Mouse (Mus musculus) stomach, postnatal 0 days (tissue): ENCODE results near the gene Wipf1. TPM values are rescaled to one million over a fixed set of nuclear protein-coding genes. Genes with fewer than 3 reads are reported as not detected.

Experiments used
- ATAC-seq: fragments of 200-750 bp; cut with Nextera tagmentation; 2 replicates; pipeline ENCODE4 v1.8.0; 2017; ENCODE audit not compliant: low FRiP score, low TSS enrichment
- DNase-seq: peaks from one replicate; pipeline ENCODE4 v3.0.0-alpha.2; 2016; ENCODE audit warnings: low spot score
- H3K27ac ChIP-seq: fragments of 300-500 bp; sonication (generic); replicated peaks from 2 replicates; pipeline ENCODE4 v1.5.1; 2014; ENCODE audit warnings: mild to moderate bottlenecking, control low read depth
- H3K27me3 ChIP-seq: fragments of 300-500 bp; sonication (generic); 2 replicates; pipeline ENCODE4 v1.6.1; 2014; ENCODE audit warnings: low read length; ENCODE audit not compliant: control insufficient read depth, insufficient read depth
- H3K36me3 ChIP-seq: fragments of 300-500 bp; sonication (generic); 2 replicates; pipeline ENCODE4 v1.6.1; 2014; ENCODE audit warnings: low read length, mixed read lengths; ENCODE audit not compliant: control insufficient read depth, insufficient read depth
- H3K4me1 ChIP-seq: fragments of 300-500 bp; sonication (generic); replicated peaks from 2 replicates; pipeline ENCODE4 v1.6.1; 2014; ENCODE audit warnings: antibody characterized with exemption; ENCODE audit not compliant: control insufficient read depth, insufficient read depth
- H3K4me2 ChIP-seq: fragments of 300-500 bp; sonication (generic); replicated peaks from 2 replicates; pipeline ENCODE4 v1.6.1; 2014; ENCODE audit warnings: low read depth, mild to moderate bottlenecking, control low read depth, moderate library complexity
- H3K4me3 ChIP-seq: fragments of 300-500 bp; sonication (generic); 2 replicates; pipeline ENCODE4 v1.5.1; 2014; ENCODE audit warnings: low read depth, low read length, control low read depth
- H3K9ac ChIP-seq: fragments of 300-500 bp; sonication (generic); 2 replicates; pipeline ENCODE4 v1.6.1; 2014; ENCODE audit warnings: mild to moderate bottlenecking, low read length, control low read depth, mixed read lengths
- H3K9me3 ChIP-seq: fragments of 300-500 bp; sonication (generic); 2 replicates; pipeline ENCODE4 v1.6.1; 2016; ENCODE audit warnings: low read length; ENCODE audit not compliant: control insufficient read depth
- CTCF ChIP-seq: IDR thresholded peaks from 2 replicates; pipeline ENCODE4 v1.5.1; 2016; ENCODE audit warnings: antibody characterized with exemption, low read depth, mild to moderate bottlenecking, moderate library complexity
- EP300 ChIP-seq: optimal IDR thresholded peaks from 2 replicates; pipeline ENCODE3; 2016; ENCODE audit warnings: antibody characterized with exemption
- WGBS: fragments of 180-500 bp; shearing (Covaris S2); extraction: QIAGEN DNeasy Blood & Tissue Kit; methylation state at CpG from one replicate; pipeline ENCODE4 v1.1.7; 2014; 5-methylcytosine and 5-hydroxymethylcytosine counted together
- polyA plus RNA-seq: library from polyadenylated mRNA; unstranded; fragments of >200 nt; fragmentation: Nextera tagmentation; extraction: Ambion mirVana; gene quantifications from 2 replicates; pipeline ENCODE4 v1.2.1, GENCODE M21; 2015

The Wipf1 gene
- polyA plus RNA-seq, 1 experiment from 2014 or later: 3.3 TPM

DNA sequence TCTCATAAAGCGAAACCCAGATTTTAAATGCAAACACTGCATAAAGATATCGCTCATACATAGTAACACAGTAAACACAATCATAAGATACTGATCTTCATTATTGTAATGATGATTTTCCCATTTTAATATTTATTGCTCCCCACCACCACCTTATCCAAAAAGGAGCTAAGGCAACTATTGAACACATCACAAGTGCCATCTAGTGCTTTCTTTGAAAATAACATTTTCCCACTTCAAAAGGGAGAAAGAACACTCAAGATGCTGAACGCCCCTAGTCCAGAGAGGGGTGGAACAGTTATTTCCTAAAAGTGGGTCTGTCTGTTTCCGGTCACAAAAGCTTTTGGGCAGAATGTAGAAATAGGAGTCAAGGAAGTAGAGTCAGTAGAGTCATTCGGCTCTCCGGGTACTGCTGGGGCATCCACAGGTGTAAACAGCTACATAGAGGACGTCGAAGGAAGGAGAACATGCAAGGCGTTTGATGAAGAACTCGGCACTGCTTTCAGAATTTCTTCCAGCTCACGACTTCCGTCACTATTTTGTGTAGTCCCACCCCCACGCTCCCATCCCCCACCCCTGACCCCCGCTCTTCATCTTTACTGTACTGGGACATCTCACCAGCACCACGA is 126.0 kb downstream of the Wipf1 start:
- no peak overlapping the region for H3K4me2 ChIP-seq
- DNase-seq (no peak), ATAC-seq (no peak)
- 76% methylated on average over 15 of the region's 15 CpGs for WGBS
- H3K36me3 ChIP-seq: no peaks in the 10 kb centered on the region
- no peaks in the 10 kb centered on the region for H3K9me3 ChIP-seq
- H3K4me1 ChIP-seq: no peaks in the 10 kb centered on the region
- no peak overlapping the region for H3K27ac ChIP-seq
- H3K9ac ChIP-seq: no peak overlapping the region
- H3K27me3 ChIP-seq: no peaks in the 10 kb centered on the region
- TF ChIP-seq EP300: no peak
- TF ChIP-seq CTCF: peak; percentile 69
- no peak overlapping the region for H3K4me3 ChIP-seq

DNA sequence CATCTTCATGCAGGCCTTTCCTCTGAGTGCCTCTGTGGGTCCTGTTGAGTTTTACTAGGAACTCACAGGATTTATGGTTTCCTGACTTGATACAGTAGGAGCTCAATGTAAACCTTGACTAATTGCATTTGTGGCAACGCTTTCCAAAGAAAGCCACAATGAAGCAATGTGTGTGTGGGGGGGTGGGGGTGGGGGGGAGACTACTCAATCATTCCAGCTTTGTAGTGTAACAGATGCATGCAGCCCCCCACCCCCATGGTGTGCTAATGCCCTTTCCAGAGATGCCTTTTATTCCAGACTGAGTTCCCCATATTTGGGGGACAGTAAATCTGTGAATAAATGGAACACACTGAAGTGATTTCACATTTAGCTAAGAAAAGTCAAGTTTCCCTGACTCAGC is 127.8 kb downstream of the Wipf1 start:
- Histone ChIP-seq H3K36me3 (no peaks in the 10 kb centered on the region), H3K9me3 (no peaks in the 10 kb centered on the region), H3K4me1 (no peaks in the 10 kb centered on the region), H3K4me2 (no peak overlapping the region), H3K27ac (no peak overlapping the region), H3K9ac (no peak overlapping the region), H3K27me3 (no peaks in the 10 kb centered on the region), H3K4me3 (no peak overlapping the region)
- DNase-seq (no peak), ATAC-seq (no peak)
- 17% methylated on average over 1 of the region's 1 CpGs for WGBS
- TF ChIP-seq CTCF (no peak), EP300 (no peak)

DNA sequence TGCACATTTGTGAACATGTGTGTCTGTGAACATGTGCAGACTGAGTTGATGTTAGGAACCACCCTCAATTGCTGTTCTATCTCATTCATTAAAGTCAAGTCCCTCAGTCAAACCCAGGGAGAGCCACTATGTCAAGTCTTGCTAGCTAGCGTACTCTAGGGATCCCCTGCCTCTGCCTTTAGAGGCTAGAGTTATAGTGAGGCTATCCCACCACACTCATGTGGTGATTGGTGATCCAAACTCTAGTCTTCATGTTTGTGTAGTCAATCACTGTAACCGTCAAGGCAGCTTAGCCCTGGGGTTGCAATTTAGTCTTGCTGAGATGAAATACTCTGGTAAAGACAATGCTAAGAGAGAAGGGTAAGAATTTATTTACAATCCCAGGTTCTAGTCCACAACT is 132.1 kb downstream of the Wipf1 start:
- Histone ChIP-seq H3K36me3 (no peaks in the 10 kb centered on the region), H3K27me3 (no peaks in the 10 kb centered on the region), H3K9me3 (no peaks in the 10 kb centered on the region), H3K4me1 (no peaks in the 10 kb centered on the region), H3K4me2 (no peak overlapping the region), H3K27ac (no peak overlapping the region), H3K9ac (no peak overlapping the region), H3K4me3 (no peak overlapping the region)
- DNase-seq: no peak
- TF ChIP-seq EP300: no peak
- TF ChIP-seq CTCF: no peak
- 96% methylated on average over 2 of the region's 2 CpGs for WGBS
- no peak for ATAC-seq

DNA sequence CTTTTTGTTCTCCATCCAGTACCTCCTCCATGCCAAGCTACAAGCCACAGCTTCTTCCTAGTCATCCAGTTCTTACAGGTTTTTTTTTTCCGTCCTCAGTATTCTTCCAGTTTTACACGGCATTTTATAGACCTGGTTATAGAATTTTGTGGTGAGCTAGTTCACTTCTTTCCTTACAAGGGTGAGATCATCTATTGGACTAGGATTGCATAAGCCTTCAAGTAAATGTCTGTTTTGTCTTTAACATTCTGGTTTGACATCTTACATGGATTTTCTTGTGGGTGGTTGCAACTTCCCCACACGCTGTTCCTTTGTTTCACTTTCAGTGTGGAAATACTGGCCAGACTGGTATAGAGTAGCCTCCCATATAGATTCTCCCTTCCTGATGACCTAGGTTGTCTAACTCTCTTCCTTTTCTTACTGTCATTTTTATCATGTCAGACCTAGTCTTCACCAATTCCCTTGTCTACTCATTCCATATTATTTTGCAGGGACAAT is 132.7 kb downstream of the Wipf1 start:
- H3K4me3 ChIP-seq: no peak overlapping the region
- no peak overlapping the region for H3K4me2 ChIP-seq
- H3K9ac ChIP-seq: no peak overlapping the region
- TF ChIP-seq CTCF: no peak
- no peak for TF ChIP-seq EP300
- WGBS: 72% methylated on average over 3 of the region's 3 CpGs
- H3K27ac ChIP-seq: no peak overlapping the region
- no peaks in the 10 kb centered on the region for H3K9me3 ChIP-seq
- no peaks in the 10 kb centered on the region for H3K36me3 ChIP-seq
- H3K4me1 ChIP-seq: no peaks in the 10 kb centered on the region
- no peaks in the 10 kb centered on the region for H3K27me3 ChIP-seq
- DNase-seq: no peak
- ATAC-seq: no peak

DNA sequence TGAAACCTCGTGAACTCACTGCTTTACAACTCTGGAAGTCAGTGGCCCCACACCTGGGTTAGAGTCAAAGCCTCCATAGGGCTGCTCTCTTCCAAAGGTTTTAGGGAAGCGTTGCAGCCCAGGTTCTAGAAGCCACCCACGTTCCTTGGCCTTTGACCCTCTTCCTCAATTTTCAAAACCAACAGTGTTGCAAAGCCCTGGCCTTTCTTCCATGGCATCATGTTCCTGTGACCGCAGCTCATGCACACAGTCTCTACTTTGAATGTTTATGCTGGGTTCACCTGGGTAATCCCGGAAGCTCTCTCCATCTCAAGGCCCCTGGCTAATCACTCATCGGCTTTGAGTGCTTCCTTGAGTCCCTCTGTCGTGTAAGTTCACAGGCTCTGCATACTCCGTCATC is 134.0 kb downstream of the Wipf1 start:
- no peak overlapping the region for H3K4me3 ChIP-seq
- DNase-seq: no peak
- no peak for ATAC-seq
- H3K36me3 ChIP-seq: no peaks in the 10 kb centered on the region
- H3K9ac ChIP-seq: no peak overlapping the region
- H3K9me3 ChIP-seq: no peaks in the 10 kb centered on the region
- TF ChIP-seq CTCF: no peak
- no peak for TF ChIP-seq EP300
- WGBS: 57% methylated on average over 8 of the region's 8 CpGs
- no peaks in the 10 kb centered on the region for H3K27me3 ChIP-seq
- H3K4me2 ChIP-seq: no peak overlapping the region
- no peak overlapping the region for H3K27ac ChIP-seq
- H3K4me1 ChIP-seq: no peaks in the 10 kb centered on the region

DNA sequence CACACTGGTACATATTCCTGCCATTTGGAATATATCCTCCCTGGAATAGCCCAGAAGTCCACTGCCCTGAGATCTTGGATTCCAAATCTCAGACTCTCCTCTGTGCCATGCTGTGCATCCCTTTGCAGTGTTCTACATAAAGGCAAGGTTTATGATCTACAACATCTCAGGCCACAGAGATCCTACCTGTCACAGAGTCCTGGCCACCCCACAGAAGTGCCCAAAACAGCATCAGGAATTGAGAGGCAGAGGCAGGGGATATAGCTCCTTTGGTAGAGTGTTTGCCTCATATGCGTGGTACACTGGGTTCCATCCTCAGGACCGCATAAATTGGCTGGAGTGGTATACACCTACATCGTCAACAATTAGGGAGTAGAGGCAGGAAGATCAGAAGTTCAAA is 135.1 kb downstream of the Wipf1 start:
- Histone ChIP-seq H3K27me3 (no peaks in the 10 kb centered on the region), H3K4me2 (no peak overlapping the region), H3K9ac (no peak overlapping the region), H3K4me3 (no peak overlapping the region), H3K27ac (no peak overlapping the region), H3K4me1 (no peaks in the 10 kb centered on the region), H3K9me3 (no peaks in the 10 kb centered on the region), H3K36me3 (no peaks in the 10 kb centered on the region)
- TF ChIP-seq CTCF (no peak), EP300 (no peak)
- 84% methylated on average over 3 of the region's 3 CpGs for WGBS
- DNase-seq (no peak), ATAC-seq (no peak)
